Mouse (Mus musculus) urinary bladder, postnatal 25 days (tissue): ENCODE measurements at regions not wholly inside any gene's neighbourhood (a gene's known extent, or its start where the extent isn't known, plus 50 kb on each side); places are given as distances from the start of the nearest gene placed in this dataset.

Source experiments
- DNase-seq: peaks from one replicate; pipeline ENCODE4 v3.0.0; 2022; ENCODE audit warnings: low spot score

GRCm38 (mm10) chr6:135525841-135526327, 163.5 kb downstream of the Emp1 start:
- DNase-seq = no peak

GRCm38 (mm10) chr6:135526460-135527160, 164.3 kb downstream of the Emp1 start:
- no peak for DNase-seq

GRCm38 (mm10) chr6:135527879-135528278, 165.5 kb downstream of the Emp1 start:
- no peak for DNase-seq

GRCm38 (mm10) chr6:135539791-135540646, 177.7 kb downstream of the Emp1 start:
- DNase-seq = no peak

- no peak for DNase-seq
Measured at GRCm38 (mm10) chr6:135541566-135541965, 179.2 kb downstream of the Emp1 start.

GRCm38 (mm10) chr6:135542356-135542755, 180.0 kb downstream of the Emp1 start:
- no peak for DNase-seq

GRCm38 (mm10) chr6:135543390-135543789, 181.0 kb downstream of the Emp1 start:
- no peak for DNase-seq

- no peak for DNase-seq
Measured at GRCm38 (mm10) chr6:135543863-135544262, 181.5 kb downstream of the Emp1 start.

- no peak for DNase-seq
Measured at GRCm38 (mm10) chr6:135550368-135550950, 188.1 kb downstream of the Emp1 start.

GRCm38 (mm10) chr6:135552396-135552795, 190.1 kb downstream of the Emp1 start:
- no peak for DNase-seq

GRCm38 (mm10) chr6:135559501-135559907, 197.2 kb downstream of the Emp1 start:
- DNase-seq = peak; percentile 77

- DNase-seq = no peak
Measured at GRCm38 (mm10) chr6:135562267-135562666, 199.9 kb downstream of the Emp1 start.

- no peak for DNase-seq
Measured at GRCm38 (mm10) chr6:135563766-135564165, 201.4 kb downstream of the Emp1 start.

- DNase-seq = no peak
Measured at GRCm38 (mm10) chr6:135569086-135569485, 206.7 kb downstream of the Emp1 start.

GRCm38 (mm10) chr6:135575294-135575693, 212.9 kb downstream of the Emp1 start:
- no peak for DNase-seq

- no peak for DNase-seq
Measured at GRCm38 (mm10) chr6:135578728-135579127, 216.4 kb downstream of the Emp1 start.

- no peak for DNase-seq
Measured at GRCm38 (mm10) chr6:135582567-135582966, 220.2 kb downstream of the Emp1 start.

GRCm38 (mm10) chr6:135584782-135585181, 222.4 kb downstream of the Emp1 start:
- no peak for DNase-seq

GRCm38 (mm10) chr6:135590084-135590483, 227.7 kb downstream of the Emp1 start:
- DNase-seq = no peak

GRCm38 (mm10) chr6:135591085-135591484, 228.7 kb downstream of the Emp1 start:
- no peak for DNase-seq

GRCm38 (mm10) chr6:135596358-135596757, 234.0 kb downstream of the Emp1 start:
- no peak for DNase-seq

GRCm38 (mm10) chr6:135610504-135611096, 248.3 kb downstream of the Emp1 start:
- no peak for DNase-seq
